Mouse (Mus musculus) forebrain, embryonic 11.5 days (tissue): ENCODE results near the gene Scube1. TPM values are rescaled to one million over a fixed set of nuclear protein-coding genes. Genes with fewer than 3 reads are reported as not detected.

Experiments used
- ATAC-seq: fragments of 200-750 bp; cut with Nextera tagmentation; replicated peaks from 2 replicates; pipeline ENCODE4 v1.8.0; 2017; ENCODE audit warnings: moderate TSS enrichment; ENCODE audit not compliant: low FRiP score
- DNase-seq: peaks from one replicate; pipeline ENCODE4 v3.0.0-alpha.2; 2017; ENCODE audit warnings: low spot score
- H3K27ac ChIP-seq: fragments of 300-500 bp; sonication (generic); 2 replicates; pipeline ENCODE4 v1.5.1; 2014; ENCODE audit warnings: low read depth, low read length
- H3K27me3 ChIP-seq: fragments of 300-500 bp; sonication (generic); 2 replicates; pipeline ENCODE4 v1.6.1; 2014; ENCODE audit warnings: mild to moderate bottlenecking, low read length, mixed read lengths; ENCODE audit not compliant: control insufficient read depth, insufficient read depth
- H3K36me3 ChIP-seq: fragments of 300-500 bp; sonication (generic); 2 replicates; pipeline ENCODE4 v1.6.1; 2014; ENCODE audit warnings: mild to moderate bottlenecking, low read length, moderate library complexity, mixed read lengths; ENCODE audit not compliant: control insufficient read depth, insufficient read depth
- H3K4me1 ChIP-seq: fragments of 300-500 bp; sonication (generic); replicated peaks from 2 replicates; pipeline ENCODE4 v1.6.1; 2014; ENCODE audit warnings: low read length, mixed read lengths; ENCODE audit not compliant: control insufficient read depth, insufficient read depth
- H3K4me2 ChIP-seq: fragments of 300-500 bp; sonication (generic); 2 replicates; pipeline ENCODE4 v1.6.1; 2014; ENCODE audit warnings: low read depth, mild to moderate bottlenecking, low read length, moderate library complexity, mixed read lengths; ENCODE audit not compliant: severe bottlenecking
- H3K4me3 ChIP-seq: fragments of 300-500 bp; sonication (generic); 2 replicates; pipeline ENCODE4 v1.5.1; 2014; ENCODE audit warnings: low read depth, low read length
- H3K9ac ChIP-seq: fragments of 300-500 bp; sonication (generic); 2 replicates; pipeline ENCODE4 v1.6.1; 2014; ENCODE audit warnings: low read length
- H3K9me3 ChIP-seq: fragments of 300-500 bp; sonication (generic); 2 replicates; pipeline ENCODE4 v1.6.1; 2016; ENCODE audit warnings: low read length, mixed read lengths; ENCODE audit not compliant: control insufficient read depth
- WGBS: fragments of 180-500 bp; shearing (Covaris S2); extraction: QIAGEN DNeasy Blood & Tissue Kit; methylation state at CpG from one replicate; pipeline ENCODE4 v1.1.7; 2014; 5-methylcytosine and 5-hydroxymethylcytosine counted together
- polyA plus RNA-seq: library from polyadenylated mRNA; unstranded; fragments of >200 nt; fragmentation: Nextera tagmentation; extraction: Ambion mirVana; gene quantifications from 2 replicates; pipeline ENCODE4 v1.2.1, GENCODE M21; 2014

Scube1 gene
- polyA plus RNA-seq, 1 experiment from 2014 or later = 38.0 TPM

DNA sequence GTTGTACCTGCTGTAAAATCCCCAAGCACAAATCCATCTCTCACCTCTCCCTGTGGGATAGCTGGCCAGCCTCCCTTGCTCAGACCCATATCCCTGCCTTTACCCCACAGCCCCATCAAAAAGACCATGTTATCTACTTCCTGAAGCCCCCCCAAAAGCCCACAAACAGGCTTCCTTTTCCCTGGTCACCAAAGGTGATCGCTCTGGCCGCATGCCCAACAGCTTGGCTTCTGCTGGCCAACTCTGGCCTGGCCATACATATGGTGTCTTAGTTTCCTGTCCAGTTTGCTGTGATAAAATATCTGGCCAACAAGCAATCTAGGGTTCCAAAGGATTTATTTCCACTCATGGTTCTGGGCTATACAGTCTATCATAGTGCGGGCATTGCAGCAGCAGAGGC, 38.9 kb downstream of the Scube1 start:
- no peaks in the 10 kb centered on the region for H3K4me1 ChIP-seq
- no peak overlapping the region for H3K9ac ChIP-seq
- no peak overlapping the region for H3K4me2 ChIP-seq
- no peak overlapping the region for H3K27ac ChIP-seq
- H3K4me3 ChIP-seq = no peak overlapping the region
- no peaks in the 10 kb centered on the region for H3K36me3 ChIP-seq
- ATAC-seq (no peak), DNase-seq (no peak)
- H3K9me3 ChIP-seq = no peaks in the 10 kb centered on the region
- no peaks in the 10 kb centered on the region for H3K27me3 ChIP-seq
- 98% methylated on average over 3 of the region's 3 CpGs for WGBS

DNA sequence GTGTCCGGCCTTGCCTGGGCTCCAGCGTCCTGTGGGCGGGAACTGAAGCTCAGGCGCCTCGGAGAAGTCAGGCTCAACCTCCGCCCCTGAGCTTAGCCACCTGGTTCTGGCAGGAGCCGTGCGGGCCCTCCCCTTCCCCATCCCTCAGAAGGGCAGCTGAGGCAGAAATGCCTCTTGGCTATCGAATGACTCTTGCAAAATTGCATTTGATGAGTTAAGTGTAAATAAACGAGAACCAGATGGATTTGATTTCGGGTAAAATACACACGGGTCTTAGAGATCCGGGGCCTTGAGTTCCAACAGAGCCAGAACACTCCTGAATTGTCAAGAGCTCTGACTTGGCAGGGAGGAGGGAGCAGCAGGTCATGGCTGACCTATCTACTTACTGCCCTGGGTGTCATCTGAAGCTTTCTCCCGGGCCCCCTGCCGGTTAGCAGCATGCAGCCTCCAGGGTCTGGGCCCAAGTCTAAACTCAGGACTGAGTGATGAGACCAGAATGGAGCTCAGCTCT, 41.7 kb downstream of the Scube1 start:
- Histone ChIP-seq H3K4me3 (no peak overlapping the region), H3K27ac (no peak overlapping the region), H3K4me1 (peaks cover 15% of the 10 kb centered on the region), H3K36me3 (no peaks in the 10 kb centered on the region), H3K9ac (no peak overlapping the region), H3K4me2 (no peak overlapping the region), H3K9me3 (no peaks in the 10 kb centered on the region), H3K27me3 (no peaks in the 10 kb centered on the region)
- no peak for DNase-seq
- ATAC-seq = no peak
- WGBS = 63% methylated on average over 15 of the region's 15 CpGs

DNA sequence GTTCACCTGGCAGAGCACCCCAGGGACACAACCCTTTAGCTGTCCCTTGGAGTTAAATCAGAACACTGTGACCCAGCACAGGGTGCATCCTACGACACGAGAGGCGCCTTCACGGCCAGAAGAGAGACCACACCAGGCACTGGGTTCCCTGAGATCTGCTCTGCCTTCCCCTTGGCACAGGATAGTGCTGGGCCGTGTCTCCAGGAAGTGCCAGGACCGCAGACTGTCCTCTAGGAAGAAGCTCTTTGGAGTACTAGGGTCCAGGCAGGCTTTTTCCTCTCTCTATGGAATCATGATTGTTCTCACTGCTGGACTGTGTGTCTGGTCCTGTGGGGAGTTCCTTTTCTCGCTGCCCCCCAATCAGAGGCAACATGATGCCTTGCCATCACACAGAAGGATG, 44.5 kb downstream of the Scube1 start:
- no peaks in the 10 kb centered on the region for H3K27me3 ChIP-seq

DNA sequence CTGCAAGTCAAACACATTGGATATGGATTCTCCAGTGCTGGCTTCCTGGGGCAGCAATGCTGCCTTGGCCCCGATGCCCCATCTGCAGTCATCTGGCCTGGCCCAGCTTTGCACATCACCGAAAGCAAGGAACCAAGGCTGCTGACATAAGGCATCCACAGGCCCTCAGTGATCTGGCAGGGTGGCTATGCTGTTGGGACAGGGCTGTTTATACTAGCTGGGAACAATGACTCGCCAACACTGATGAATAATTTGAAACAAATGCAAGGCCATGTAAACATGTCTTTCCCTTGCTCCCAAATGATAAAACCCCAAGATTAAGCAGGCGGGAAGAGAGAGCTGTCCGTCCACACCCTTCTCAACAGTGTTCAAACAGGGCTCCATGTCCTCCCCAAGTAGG, 45.1 kb downstream of the Scube1 start:
- DNase-seq = no peak
- Histone ChIP-seq H3K27me3 (no peaks in the 10 kb centered on the region), H3K4me1 (peaks cover 19% of the 10 kb centered on the region), H3K9me3 (no peaks in the 10 kb centered on the region), H3K36me3 (no peaks in the 10 kb centered on the region), H3K4me2 (no peak overlapping the region), H3K27ac (no peak overlapping the region), H3K4me3 (no peak overlapping the region), H3K9ac (no peak overlapping the region)
- no peak for ATAC-seq
- WGBS = 81% methylated on average over 5 of the region's 5 CpGs

More for the DNA sequence above, 44.5 kb downstream of the Scube1 start:
- no peak overlapping the region for H3K9ac ChIP-seq
- DNase-seq = no peak
- peaks cover 19% of the 10 kb centered on the region for H3K4me1 ChIP-seq
- no peak for ATAC-seq
- H3K4me3 ChIP-seq = no peak overlapping the region
- H3K4me2 ChIP-seq = no peak overlapping the region
- H3K9me3 ChIP-seq = no peaks in the 10 kb centered on the region
- WGBS = 89% methylated on average over 7 of the region's 7 CpGs
- H3K27ac ChIP-seq = no peak overlapping the region
- H3K36me3 ChIP-seq = no peaks in the 10 kb centered on the region

DNA sequence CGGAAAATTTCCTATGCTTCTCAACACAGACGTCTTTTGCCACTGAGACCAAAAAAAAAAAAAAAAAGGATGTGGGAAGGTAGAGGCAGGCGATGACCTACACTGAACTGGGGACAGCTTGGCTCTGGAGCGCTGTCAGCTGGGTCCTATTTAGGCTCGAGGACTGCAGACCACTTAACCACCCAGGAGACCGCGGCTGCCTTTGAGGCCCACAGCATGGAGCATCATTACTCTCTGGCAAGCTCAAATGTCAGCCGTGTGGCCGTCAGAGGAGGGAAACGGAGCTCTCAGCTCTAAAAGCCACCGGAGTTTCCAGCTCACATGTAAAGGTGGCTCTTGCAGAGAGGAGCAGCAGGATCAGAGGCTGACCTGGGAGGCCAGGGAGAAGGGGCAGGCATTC, 46.2 kb downstream of the Scube1 start:
- H3K27ac ChIP-seq = 0 out of 2 replicates have a peak overlapping the region, but pooled peaks have one; percentile 25
- H3K27me3 ChIP-seq = no peaks in the 10 kb centered on the region
- no peak overlapping the region for H3K9ac ChIP-seq
- ATAC-seq = no peak; the same call in 1 of the 2 replicates
- DNase-seq = peak; percentile 67
- H3K36me3 ChIP-seq = no peaks in the 10 kb centered on the region
- WGBS = 3% methylated on average over 11 of the region's 11 CpGs
- peak overlapping the region; percentile 24 for H3K4me2 ChIP-seq
- peaks cover 19% of the 10 kb centered on the region for H3K4me1 ChIP-seq
- no peaks in the 10 kb centered on the region for H3K9me3 ChIP-seq
- no peak overlapping the region for H3K4me3 ChIP-seq

DNA sequence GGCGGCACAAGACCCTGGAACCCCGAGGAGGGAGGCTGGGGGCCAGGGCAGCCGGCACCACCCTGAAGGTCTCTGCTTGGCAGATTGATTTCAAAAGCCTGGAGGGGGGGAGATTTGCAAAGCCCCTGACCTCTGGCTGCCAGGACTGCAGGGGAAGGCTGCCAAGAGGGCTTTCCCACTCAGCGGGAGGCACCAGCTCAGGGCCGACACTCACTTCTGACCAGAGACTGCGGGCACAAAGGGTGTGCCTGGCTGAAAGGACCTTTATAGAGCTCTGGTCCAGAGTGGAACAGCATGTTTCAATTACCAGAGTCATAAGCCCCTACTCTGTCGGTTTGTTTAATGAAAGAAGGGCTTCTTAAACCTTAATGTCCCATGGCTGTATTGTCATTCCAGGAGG, 46.7 kb downstream of the Scube1 start:
- Histone ChIP-seq H3K9ac (peak overlapping the region; percentile 6; the same call in 1 of the 2 replicates), H3K36me3 (no peaks in the 10 kb centered on the region), H3K9me3 (no peaks in the 10 kb centered on the region), H3K27me3 (no peaks in the 10 kb centered on the region), H3K4me2 (peak overlapping the region; percentile 24; the same call in 1 of the 2 replicates), H3K4me3 (no peak overlapping the region), H3K4me1 (peaks cover 19% of the 10 kb centered on the region), H3K27ac (0 out of 2 replicates have a peak overlapping the region, but pooled peaks have one; percentile 6)
- ATAC-seq (0 out of 2 replicates have a peak, but pooled peaks have one; percentile 42), DNase-seq (no peak)
- WGBS = 9% methylated on average over 7 of the region's 7 CpGs

DNA sequence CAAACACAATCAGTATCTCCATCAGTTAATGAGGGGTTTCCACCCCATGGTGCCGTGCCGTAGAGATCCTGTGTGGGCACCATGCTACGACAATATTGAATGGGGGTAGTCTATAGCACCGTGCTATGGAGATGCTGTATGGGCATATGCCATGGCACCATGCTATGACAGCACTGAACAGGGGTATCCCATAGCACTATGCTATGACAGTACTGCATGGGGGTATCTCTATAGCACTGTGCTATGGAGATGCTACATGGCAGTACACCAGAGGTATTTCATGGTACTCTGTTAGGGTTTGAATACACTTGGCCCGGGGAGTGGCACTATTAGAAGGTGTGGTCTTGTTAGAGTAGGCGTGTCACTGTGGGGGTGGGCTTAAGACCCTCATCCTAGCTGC, 47.7 kb downstream of the Scube1 start:
- H3K27me3 ChIP-seq = no peaks in the 10 kb centered on the region
- 92% methylated on average over 6 of the region's 6 CpGs for WGBS
- H3K27ac ChIP-seq = no peak overlapping the region
- H3K4me1 ChIP-seq = peaks cover 19% of the 10 kb centered on the region
- no peaks in the 10 kb centered on the region for H3K9me3 ChIP-seq
- no peak overlapping the region for H3K4me2 ChIP-seq
- no peak overlapping the region for H3K9ac ChIP-seq
- no peaks in the 10 kb centered on the region for H3K36me3 ChIP-seq
- H3K4me3 ChIP-seq = no peak overlapping the region
- 0 out of 2 replicates have a peak, but pooled peaks have one; percentile 33 for ATAC-seq
- DNase-seq = no peak

DNA sequence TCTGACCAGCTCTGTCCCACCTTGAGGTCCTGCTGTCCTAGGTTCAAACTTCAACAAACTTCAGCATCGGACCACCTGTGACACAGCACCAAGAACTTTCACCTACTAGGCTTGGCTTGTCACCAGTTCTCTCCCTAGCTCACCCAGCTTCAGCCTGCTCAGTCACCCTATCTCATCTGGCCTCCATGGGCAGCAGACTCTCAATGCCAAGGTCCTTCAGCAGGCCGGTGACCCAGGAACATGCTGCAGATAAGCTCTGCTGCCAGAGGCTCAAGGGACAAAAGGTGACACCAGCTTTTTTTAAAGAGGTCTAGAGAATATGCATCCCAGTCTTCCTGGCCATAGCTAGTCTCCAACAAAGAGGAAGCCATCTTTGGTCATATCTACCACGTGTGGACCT, 48.5 kb downstream of the Scube1 start:
- ATAC-seq (no peak), DNase-seq (no peak)
- no peak overlapping the region for H3K4me3 ChIP-seq
- H3K36me3 ChIP-seq = no peaks in the 10 kb centered on the region
- H3K4me2 ChIP-seq = no peak overlapping the region
- no peaks in the 10 kb centered on the region for H3K27me3 ChIP-seq
- 93% methylated on average over 3 of the region's 3 CpGs for WGBS
- no peak overlapping the region for H3K9ac ChIP-seq
- H3K9me3 ChIP-seq = no peaks in the 10 kb centered on the region
- H3K4me1 ChIP-seq = peaks cover 19% of the 10 kb centered on the region
- no peak overlapping the region for H3K27ac ChIP-seq

DNA sequence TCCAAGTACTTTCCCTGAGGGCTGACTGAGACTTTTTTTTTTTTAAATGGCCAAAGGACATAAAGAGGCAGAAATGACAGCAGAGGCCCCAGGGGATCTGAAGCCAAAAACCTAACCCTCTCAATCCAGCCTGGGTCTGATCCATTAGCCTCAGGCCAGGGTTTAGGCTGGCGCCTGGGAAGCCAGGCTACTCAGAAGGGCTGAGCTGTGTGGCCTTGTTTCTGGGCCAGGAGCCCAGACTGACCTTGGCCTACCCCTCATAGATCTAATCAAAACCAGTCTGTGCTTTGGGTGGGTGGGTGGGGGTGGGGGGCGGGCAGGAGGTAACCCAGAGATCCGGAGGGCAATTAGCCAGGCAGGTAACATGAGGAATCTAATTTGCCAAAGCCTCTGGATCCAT, 51.2 kb downstream of the Scube1 start:
- peaks cover 9% of the 10 kb centered on the region for H3K4me1 ChIP-seq
- no peak overlapping the region for H3K4me2 ChIP-seq
- H3K36me3 ChIP-seq = no peaks in the 10 kb centered on the region
- no peaks in the 10 kb centered on the region for H3K27me3 ChIP-seq
- no peak overlapping the region for H3K4me3 ChIP-seq
- H3K27ac ChIP-seq = no peak overlapping the region
- ATAC-seq (no peak), DNase-seq (no peak)
- no peak overlapping the region for H3K9ac ChIP-seq
- WGBS = 77% methylated on average over 3 of the region's 3 CpGs
- H3K9me3 ChIP-seq = no peaks in the 10 kb centered on the region
